Mouse (Mus musculus) forebrain, postnatal 0 days (tissue): ENCODE measurements around the gene Chl1. TPM values are rescaled to one million over a fixed set of nuclear protein-coding genes. Genes with fewer than 3 reads are reported as not detected.

Source experiments
- ATAC-seq: fragments of 200-750 bp; cut with Nextera tagmentation; 2 replicates; pipeline ENCODE4 v1.8.0; 2017; ENCODE audit warnings: mild to moderate bottlenecking, moderate library complexity
- DNase-seq: peaks from one replicate; pipeline ENCODE4 v3.0.0-alpha.2; 2015
- H3K27ac ChIP-seq: fragments of 300-500 bp; sonication (generic); 2 replicates; pipeline ENCODE4 v1.5.1; 2014; ENCODE audit warnings: low read depth, mild to moderate bottlenecking, antibody characterized with exemption, low read length, moderate library complexity, mixed read lengths
- H3K27me3 ChIP-seq: fragments of 300-500 bp; sonication (generic); 2 replicates; pipeline ENCODE4 v1.6.1; 2014; ENCODE audit warnings: mild to moderate bottlenecking, low read length, mixed read lengths; ENCODE audit not compliant: insufficient read depth
- H3K36me3 ChIP-seq: fragments of 300-500 bp; sonication (generic); 2 replicates; pipeline ENCODE4 v1.6.1; 2014; ENCODE audit warnings: mild to moderate bottlenecking, moderate library complexity; ENCODE audit not compliant: insufficient read depth
- H3K4me1 ChIP-seq: fragments of 300-500 bp; sonication (generic); 2 replicates; pipeline ENCODE4 v1.6.1; 2014; ENCODE audit warnings: antibody characterized with exemption; ENCODE audit not compliant: insufficient read depth
- H3K4me2 ChIP-seq: fragments of 300-500 bp; sonication (generic); 2 replicates; pipeline ENCODE4 v1.6.1; 2014; ENCODE audit warnings: low read depth, mild to moderate bottlenecking, moderate library complexity
- H3K4me3 ChIP-seq: fragments of 300-500 bp; sonication (generic); 2 replicates; pipeline ENCODE4 v1.5.1; 2014; ENCODE audit warnings: low read depth, low read length, mixed read lengths
- H3K9ac ChIP-seq: fragments of 300-500 bp; sonication (generic); 2 replicates; pipeline ENCODE4 v1.6.1; 2014; ENCODE audit warnings: mild to moderate bottlenecking
- H3K9me3 ChIP-seq: fragments of 300-500 bp; sonication (generic); 2 replicates; pipeline ENCODE4 v1.6.1; 2016; ENCODE audit warnings: low read length
- CTCF ChIP-seq: sonication (generic); IDR thresholded peaks from 2 replicates; pipeline ENCODE4 v1.5.1; 2016; ENCODE audit warnings: antibody characterized with exemption, control low read depth, low read depth
- WGBS: fragments of 180-500 bp; shearing (Covaris S2); extraction: QIAGEN DNeasy Blood & Tissue Kit; methylation state at CpG from one replicate; pipeline ENCODE4 v1.1.7; 2014; 5-methylcytosine and 5-hydroxymethylcytosine counted together
- polyA plus RNA-seq: library from polyadenylated mRNA; unstranded; fragments of >200 nt; fragmentation: Nextera tagmentation; extraction: Ambion mirVana; gene quantifications from 2 replicates; pipeline ENCODE4 v1.2.1, GENCODE M21; 2015
- total RNA-seq: library from RNA; depleted of rRNA; stranded (reverse); fragments of >200 nt; gene quantifications from 2 replicates; pipeline ENCODE4 v1.2.3, GENCODE M21; 2014

Chl1 gene
- total and polyA plus RNA-seq, 2 experiments from 2014 or later: 173 to 347 TPM

- no peak overlapping the region for H3K9ac ChIP-seq
- no peaks in the 10 kb centered on the region for H3K9me3 ChIP-seq
- H3K4me2 ChIP-seq: no peak overlapping the region
- no peak for TF ChIP-seq CTCF
- 85% methylated on average over 5 of the region's 5 CpGs for whole genome bisulfite sequencing
- no peaks in the 10 kb centered on the region for H3K4me1 ChIP-seq
- no peak for ATAC-seq
- H3K36me3 ChIP-seq: no peaks in the 10 kb centered on the region
- DNase-seq: no peak
- no peaks in the 10 kb centered on the region for H3K27me3 ChIP-seq
- H3K27ac ChIP-seq: no peak overlapping the region
- H3K4me3 ChIP-seq: no peak overlapping the region
Measured at GRCm38 (mm10) chr6:103781058-103781457, 270.7 kb downstream of the Chl1 start.

DNA sequence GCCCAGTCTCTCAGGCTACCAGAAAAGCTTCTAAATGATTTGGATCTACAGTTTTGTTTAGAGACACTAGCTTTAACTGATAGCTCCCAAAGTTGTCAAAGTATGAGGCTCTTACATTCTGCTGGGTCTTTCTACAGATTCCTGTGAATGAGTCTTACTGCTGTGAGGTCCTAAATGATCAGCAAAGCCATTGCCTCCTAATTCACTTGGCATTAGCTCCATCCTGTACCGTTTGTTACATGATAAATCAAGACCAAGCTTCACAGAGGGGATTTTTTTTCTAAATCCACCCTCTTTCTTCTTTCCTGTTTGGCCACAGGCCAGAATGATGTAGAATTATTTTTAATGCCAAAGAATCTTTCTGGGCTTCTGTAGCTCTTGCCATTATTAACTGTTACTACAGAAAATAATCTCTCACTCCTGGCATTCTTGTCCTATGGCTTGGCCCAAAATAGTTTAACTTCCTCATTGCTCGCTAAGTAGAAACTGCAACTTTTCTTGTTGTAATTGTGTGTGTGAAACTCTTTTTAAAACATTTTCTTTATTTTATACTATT is 280.8 kb downstream of the Chl1 start:
- Histone ChIP-seq H3K4me2 (no peak overlapping the region), H3K4me3 (no peak overlapping the region), H3K9me3 (no peaks in the 10 kb centered on the region), H3K27ac (no peak overlapping the region), H3K4me1 (no peaks in the 10 kb centered on the region), H3K27me3 (no peaks in the 10 kb centered on the region), H3K36me3 (no peaks in the 10 kb centered on the region), H3K9ac (no peak overlapping the region)
- no peak for TF ChIP-seq CTCF
- no peak for DNase-seq
- no peak for ATAC-seq
- WGBS: 61% methylated on average over 2 of the region's 2 CpGs

GRCm38 (mm10) chr6:103795241-103795640 is 284.9 kb downstream of the Chl1 start:
- H3K4me1 ChIP-seq: no peaks in the 10 kb centered on the region
- no peak overlapping the region for H3K27ac ChIP-seq
- H3K4me2 ChIP-seq: no peak overlapping the region
- no peaks in the 10 kb centered on the region for H3K27me3 ChIP-seq
- DNase-seq (no peak), ATAC-seq (no peak)
- WGBS: 83% methylated on average over 1 of the region's 1 CpGs
- H3K36me3 ChIP-seq: no peaks in the 10 kb centered on the region
- H3K4me3 ChIP-seq: no peak overlapping the region
- no peak overlapping the region for H3K9ac ChIP-seq
- no peak for TF ChIP-seq CTCF
- H3K9me3 ChIP-seq: no peaks in the 10 kb centered on the region
